Mouse (Mus musculus) neural tube, embryonic 10.5 days (tissue): ENCODE results near the gene Patj.
"Not testable (repeated sequence)": the region's sequence is repeated elsewhere in the genome, so short reads cannot be mapped to it uniquely, and the experiment has no call there.

Experiments used
- DNase-seq: peaks from one replicate; pipeline ENCODE4 v3.0.0-alpha.2; 2017; ENCODE audit warnings: low spot score; ENCODE audit errors: extremely low spot score

The Patj gene

DNA sequence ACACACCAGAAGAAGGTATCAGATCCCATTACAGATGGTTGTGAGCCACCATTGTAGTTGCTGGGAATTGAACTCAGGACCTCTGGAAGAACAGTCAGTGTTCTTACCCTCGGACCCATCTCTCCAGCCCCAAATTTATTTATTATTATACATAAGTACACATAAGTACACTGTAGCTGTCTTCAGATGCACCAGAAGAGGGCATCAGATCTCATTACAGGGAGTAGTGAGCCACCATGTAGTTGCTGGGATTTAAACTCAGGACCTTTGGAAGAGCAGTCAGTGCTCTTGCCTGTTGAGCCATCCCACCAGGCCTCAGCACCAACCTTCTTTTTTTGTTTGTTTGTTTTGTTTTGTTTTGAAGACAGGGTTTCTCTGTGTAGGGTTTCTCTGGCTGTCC is 329.1 kb downstream of the Patj start:
- DNase-seq, result not testable (repeated sequence)

DNA sequence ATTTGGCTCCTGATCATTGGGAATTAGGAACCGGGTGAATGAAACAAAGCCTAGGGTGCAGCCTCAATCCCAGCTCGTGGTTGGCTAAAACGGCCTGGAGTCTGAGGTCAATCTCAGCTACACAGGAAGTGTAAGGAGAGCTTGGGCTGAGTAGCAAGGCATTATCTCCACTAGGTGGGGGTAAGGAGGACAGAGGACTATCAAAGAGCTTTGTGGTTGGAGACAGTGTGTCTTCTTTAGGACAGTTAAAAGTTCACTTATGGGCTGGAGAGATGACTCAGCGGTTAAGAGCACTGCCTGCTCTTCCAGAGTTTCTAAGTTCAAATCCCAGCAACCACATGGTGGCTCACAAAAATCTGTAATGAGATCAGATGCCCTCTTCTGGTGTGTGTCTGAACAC is 329.9 kb downstream of the Patj start:
- no peak for DNase-seq

GRCm38 (mm10) chr4:98726590-98727237 is 331.1 kb downstream of the Patj start, which contains the start of gene L1td1:
L1td1 (plus strand) TSS chr4:98726734.
- peak; percentile 49 for DNase-seq

DNA sequence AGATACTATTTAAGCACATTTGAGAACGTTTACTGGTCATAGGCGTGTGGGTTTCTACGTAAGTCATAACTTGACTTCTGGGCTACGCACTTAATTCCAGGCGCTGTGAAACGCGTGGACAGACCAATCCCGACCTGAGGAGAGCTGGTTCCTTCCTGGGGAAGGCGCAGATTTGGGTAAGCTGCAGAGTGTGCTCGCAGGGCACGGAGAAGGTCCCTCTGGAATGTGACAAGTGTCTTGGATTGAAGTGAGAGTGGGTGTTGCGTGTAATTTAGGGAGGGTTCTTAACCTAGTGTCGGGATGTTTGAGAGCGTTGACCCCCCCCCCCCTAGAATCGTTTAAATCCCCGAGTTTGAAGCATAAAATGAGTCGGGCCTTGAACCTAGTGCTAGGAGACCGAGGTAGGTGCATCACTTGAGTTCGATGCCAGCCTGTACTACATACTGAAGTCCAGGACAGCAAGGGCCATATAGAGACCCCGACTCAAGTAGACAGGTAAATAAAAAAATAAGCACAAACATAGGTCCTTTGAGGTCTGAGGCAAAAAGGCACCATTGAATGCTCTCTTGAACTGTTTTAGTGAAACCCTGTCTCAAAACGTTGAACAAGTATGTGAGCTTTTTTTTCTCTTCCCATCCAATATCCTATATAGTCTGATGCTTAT is 331.8 kb downstream of the Patj start:
- DNase-seq, result peak; percentile 42

- DNase-seq, result peak; percentile 27
These were observed 332.4 kb downstream of the Patj start for GRCm38 (mm10) chr4:98727959-98728347.

DNA sequence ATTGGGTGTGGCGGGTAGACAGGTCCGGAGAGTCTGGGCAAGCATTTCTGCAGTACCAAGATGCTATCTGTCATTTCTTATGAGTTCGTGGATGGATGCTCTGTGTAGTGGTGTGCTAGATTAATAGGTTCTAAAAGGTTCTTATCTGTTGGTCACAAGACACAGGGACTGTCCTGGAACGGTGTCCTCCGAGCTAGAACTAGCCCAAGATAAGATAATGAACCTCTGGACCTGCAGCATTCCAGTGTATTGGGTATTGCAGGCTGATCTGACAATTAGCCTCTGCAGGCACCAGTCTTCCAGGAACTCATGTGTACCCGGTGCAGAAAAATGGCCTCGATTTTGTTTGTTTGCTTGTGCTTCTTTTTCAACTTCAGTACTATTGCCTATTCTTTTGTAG is 333.1 kb downstream of the Patj start:
- no peak for DNase-seq

GRCm38 (mm10) chr4:98733660-98734059 is 338.1 kb downstream of the Patj start:
- no peak for DNase-seq

DNA sequence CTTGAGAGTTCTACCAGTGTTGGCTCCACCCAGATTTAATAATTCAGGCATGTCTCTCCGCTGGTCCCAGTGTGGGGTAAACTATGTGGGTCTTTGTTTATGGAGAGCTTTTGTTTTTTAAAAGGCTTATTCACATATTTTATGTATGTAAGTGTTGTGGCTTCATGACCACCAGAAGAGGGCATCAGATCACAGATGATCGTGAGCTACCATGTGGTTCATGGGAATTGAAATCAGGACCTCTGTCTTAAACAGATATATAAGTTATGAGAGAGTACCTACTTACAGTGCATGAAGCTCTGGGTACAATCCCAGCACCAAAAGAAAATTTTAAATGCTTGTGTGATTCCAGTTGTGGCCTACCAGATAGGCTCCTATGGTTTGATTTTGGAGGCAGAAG is 344.2 kb downstream of the Patj start:
- DNase-seq, result no peak

DNA sequence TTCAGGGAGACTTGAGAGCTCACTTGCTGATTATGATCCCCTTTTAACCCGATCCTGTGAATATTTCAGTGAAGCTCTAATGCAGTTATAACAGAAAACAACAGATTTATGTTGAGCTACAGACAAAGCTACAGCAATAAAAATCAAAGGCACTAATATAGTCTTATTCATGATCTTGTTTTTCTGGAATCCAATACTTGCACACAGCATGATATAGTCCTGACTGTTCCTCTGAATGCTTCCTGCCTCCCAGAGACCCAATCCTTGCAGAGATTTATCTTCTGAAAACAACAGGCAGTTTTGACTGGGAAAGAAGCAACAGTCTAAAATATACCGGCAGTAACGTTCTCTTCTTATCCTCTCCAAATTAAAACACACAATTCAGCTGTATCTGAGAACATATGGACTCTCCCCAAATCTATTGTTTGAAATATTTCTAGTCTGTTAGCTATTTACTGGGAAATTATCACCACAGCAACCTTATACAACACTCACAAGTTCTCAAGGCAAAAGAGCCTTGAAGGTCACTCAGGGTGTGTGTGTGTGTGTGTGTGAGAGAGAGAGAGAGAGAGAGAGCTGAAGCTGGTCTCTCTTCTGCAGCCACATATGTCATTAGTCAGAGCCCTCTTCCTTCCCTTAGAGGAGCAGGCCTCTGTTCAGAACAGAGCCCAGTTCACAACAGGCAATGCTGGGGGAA is 347.8 kb downstream of the Patj start:
- no peak for DNase-seq

DNA sequence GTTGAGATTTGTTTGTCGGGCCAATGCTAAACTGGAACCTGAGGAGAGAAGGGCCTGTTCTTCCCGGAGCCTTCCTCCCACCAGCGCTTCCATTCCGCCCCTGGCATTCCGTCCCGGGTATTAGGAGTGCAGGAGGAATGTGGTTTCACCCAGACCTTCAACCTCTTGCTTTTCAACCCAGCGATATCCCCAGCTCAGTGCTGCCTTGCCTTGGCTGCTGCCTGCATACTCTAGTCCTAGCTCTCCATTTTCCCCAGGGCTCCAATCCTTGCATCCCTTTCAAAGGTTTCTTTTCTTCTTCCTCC is 348.3 kb downstream of the Patj start:
- peak; percentile 44 for DNase-seq

DNA sequence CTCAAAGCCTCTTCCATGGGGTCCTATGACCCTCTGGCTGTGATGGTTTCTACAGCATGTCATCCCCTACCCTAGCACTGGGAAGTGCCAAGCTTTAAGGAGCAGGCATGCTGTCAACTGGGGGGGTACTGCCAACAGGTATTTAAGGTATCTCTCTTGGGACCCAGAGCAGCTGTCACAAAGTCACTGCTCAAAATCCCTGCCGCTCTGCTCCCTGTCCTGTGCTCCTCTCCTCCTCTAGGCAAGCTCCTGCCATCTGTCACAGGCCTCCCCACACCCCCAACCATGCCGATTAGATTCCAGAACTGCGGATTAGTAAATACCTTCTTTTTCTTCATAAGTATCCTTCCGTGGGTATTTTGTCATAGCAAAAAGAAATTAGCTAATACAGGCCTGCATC is 358.9 kb downstream of the Patj start:
- no peak for DNase-seq

GRCm38 (mm10) chr4:98756141-98756540 is 360.6 kb downstream of the Patj start:
- no peak for DNase-seq

DNA sequence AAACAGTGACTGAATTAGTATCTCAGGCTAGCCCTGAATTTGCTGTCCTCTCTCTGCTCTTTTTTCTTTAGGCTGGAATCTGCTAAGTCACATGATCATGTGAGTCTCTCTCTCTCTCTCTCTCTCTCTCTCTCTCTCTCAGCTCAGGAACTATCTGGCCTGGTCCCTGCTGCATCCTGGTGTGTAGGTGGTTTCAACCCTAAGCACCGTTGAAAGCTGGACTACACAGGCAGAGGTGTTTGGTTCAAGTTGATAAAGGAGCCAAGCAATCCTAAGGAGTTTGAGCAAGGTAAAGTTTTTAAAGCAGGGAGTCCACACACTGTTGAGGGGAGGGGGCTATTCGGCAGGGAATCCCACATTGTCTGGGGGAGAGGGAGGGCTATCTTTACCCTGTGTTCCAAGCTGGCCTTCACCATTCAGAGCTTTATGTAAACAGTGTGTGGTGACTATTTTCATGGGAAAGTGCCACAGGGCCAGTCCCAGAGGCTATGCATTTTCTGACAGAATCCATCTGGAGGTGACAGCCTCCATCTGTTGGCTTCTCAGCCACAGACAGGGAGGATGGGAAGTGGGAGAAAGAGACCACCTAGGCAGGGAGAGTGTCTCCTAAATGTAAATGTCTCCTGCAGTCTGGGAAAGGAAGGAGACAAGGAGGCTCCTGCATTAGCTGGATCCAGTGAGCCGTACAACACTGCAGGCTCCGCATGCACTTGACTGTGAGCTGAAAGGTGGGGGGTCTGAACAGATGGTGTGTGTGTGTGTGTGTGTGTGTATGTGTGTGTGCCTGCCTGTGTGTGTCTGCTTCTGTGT is 362.6 kb downstream of the Patj start:
- no peak for DNase-seq

DNA sequence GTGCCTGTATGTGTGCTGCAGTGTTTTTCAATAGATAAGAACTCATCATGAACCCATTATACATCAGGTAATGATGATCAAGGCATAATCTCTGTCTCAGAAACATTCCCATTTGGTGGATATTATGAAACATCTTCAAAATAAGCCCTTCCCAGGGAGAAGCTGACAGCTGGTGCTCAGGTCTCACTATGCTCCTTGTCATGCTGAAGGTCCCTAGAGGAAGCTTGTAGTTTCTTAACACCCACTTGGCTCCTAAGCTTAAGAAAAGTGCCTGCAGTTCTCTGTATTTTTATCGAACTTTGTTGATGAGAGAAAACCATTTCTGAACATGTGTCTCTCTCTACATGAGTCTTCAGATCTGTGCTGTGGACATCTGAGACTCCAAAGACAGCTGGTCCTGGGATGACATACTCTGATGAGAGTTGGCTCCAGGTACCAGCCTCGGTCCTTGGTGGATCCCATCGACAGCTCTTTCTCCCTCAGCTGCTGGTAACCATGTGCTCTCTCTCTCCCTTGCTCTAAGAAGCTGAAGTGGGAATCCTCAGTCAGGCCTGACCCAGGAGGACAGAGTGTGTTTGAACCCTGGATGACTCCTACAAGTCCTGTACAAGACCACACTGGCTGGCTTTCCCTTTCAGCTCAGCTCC is 363.4 kb downstream of the Patj start:
- no peak for DNase-seq

GRCm38 (mm10) chr4:98767134-98768133 is 371.8 kb downstream of the Patj start:
- DNase-seq, result no peak
